9 mouse cellular contexts compared by ENCODE assay signal in genomic region chr2:75964972-75965371, GRCm38 (mm10). TPM values are rescaled to one million over a fixed set of nuclear protein-coding genes. Genes with fewer than 3 reads are reported as not detected.
DNase-seq lines count a peak whose midpoint lies in the region.
"Had no signal": no experiment of that assay in that cellular context is flagged by ENCODE, and none has a peak within 500 bp of the region (broad histone marks: within the 10 kb centered on the region; RNA-seq: fewer than 3 reads in every experiment).

No protein-coding gene starts in this region.

- intact Hi-C loops in left cerebral cortex, postnatal 4 days (cut with DNase I) = loop anchor here (5.0 to 10.0 kb wide), 3 partner anchors 83 to 358 kb away; no protein-coding TSS in a partner anchor

- peak; percentile 28 to 33 for DNase-seq in urinary bladder, adult 18-20 months (ENCODE audit: low spot score in 2 of 2)
- no peak for DNase-seq in urinary bladder, postnatal 10 days (ENCODE audit: low spot score)
- peak; percentile 84 for DNase-seq in embryo, embryonic 11 days
- DNase-seq in heart, adult 18-20 months = peak; percentile 76 to 88
- peak; percentile 32 for DNase-seq in kidney, adult 11 months
- DNase-seq in left cerebral cortex, postnatal 4 days = peak; percentile 70
- DNase-seq in mesoderm, embryonic 11.5 days (ENCODE audit: low read depth, low spot score) = peak; percentile 65
- peak; percentile 42 for DNase-seq in skeletal muscle tissue, adult 2 months (ENCODE audit: low read depth, low spot score)

RNA-seq across cellular contexts. Expression of gene Ttc30a2, which starts 13.0 kb away (rescaled TPM):
- 1 to 10 TPM; 2.0 to 2.1 TPM for total RNA-seq in heart, adult 18-20 months (2021)
- total RNA-seq in left cerebral cortex, postnatal 4 days (2021) = under 1 TPM; 0.66 to 0.81 TPM

RNA-seq across cellular contexts. Expression of gene Ttc30a1, which starts 16.8 kb away (rescaled TPM):
- 1 to 10 TPM; 3.1 to 3.3 TPM for total RNA-seq in heart, adult 18-20 months (2021)
- total RNA-seq in left cerebral cortex, postnatal 4 days (2021) = 1 to 10 TPM; 3.7 to 4.4 TPM
- total RNA-seq: G1E had no signal

RNA-seq across cellular contexts. Expression of gene Ttc30b, which starts 26.6 kb away (rescaled TPM):
- total RNA-seq in heart, adult 18-20 months (2021) = 10 to 100 TPM; 11.1 to 13.7 TPM
- total RNA-seq in left cerebral cortex, postnatal 4 days (2021) = 10 to 100 TPM; 13.6 to 14.4 TPM
